Mouse (Mus musculus) heart, postnatal 25 days (tissue): ENCODE data around the gene Otogl. TPM values are rescaled to one million over a fixed set of nuclear protein-coding genes. Genes with fewer than 3 reads are reported as not detected.

Experiments used
- DNase-seq: peaks from one replicate; pipeline ENCODE4 v3.0.0; 2022; ENCODE audit warnings: low spot score
- intact Hi-C: fragments of 180-260 bp; cut with DNase I; formaldehyde crosslinking; loops from one replicate; pipeline ENCODE4 v1.15.1; 2025
- total RNA-seq, 2 experiments: library from RNA; stranded (reverse); gene quantifications; 2 replicates each; pipeline ENCODE4 v1.2.3; 2021

The Otogl gene
- total RNA-seq, 2 experiments from 2014 or later = 0.03 to 0.05 TPM

GRCm38 (mm10) chr10:107921134-107921533, 9.2 kb upstream of the Otogl start:
- no peak for DNase-seq

GRCm38 (mm10) chr10:107913013-107913412, 1.1 kb upstream of the Otogl start:
- intact Hi-C loops = no loop called here
- no peak for DNase-seq

More at GRCm38 (mm10) chr10:107921134-107921533, 9.2 kb upstream of the Otogl start:
- intact Hi-C loops = loop anchor here (5.0 kb wide), 2 partner anchors 64 to 119 kb away; no protein-coding TSS in a partner anchor

GRCm38 (mm10) chr10:107906453-107906852, 5.5 kb downstream of the Otogl start:
- intact Hi-C loops = loop anchor here (10.0 kb wide), 1 partner anchor 972 kb away; no protein-coding TSS in a partner anchor
- no peak for DNase-seq

GRCm38 (mm10) chr10:107905274-107906034, 6.5 kb downstream of the Otogl start:
- no peak for DNase-seq
- intact Hi-C loops = loop anchor here (1.0 to 10.0 kb wide), 2 partner anchors 14 to 971 kb away; no protein-coding TSS in a partner anchor

GRCm38 (mm10) chr10:107901958-107902357, 10.0 kb downstream of the Otogl start:
- intact Hi-C loops = loop anchor here (10.0 kb wide), 1 partner anchor 967 kb away; no protein-coding TSS in a partner anchor
- no peak for DNase-seq

GRCm38 (mm10) chr10:107901204-107901879, 10.6 kb downstream of the Otogl start:
- no peak for DNase-seq
- intact Hi-C loops = loop anchor here (10.0 kb wide), 1 partner anchor 967 kb away; no protein-coding TSS in a partner anchor

- intact Hi-C loops = loop anchor here (10.0 kb wide), 1 partner anchor 965 kb away; no protein-coding TSS in a partner anchor
- no peak for DNase-seq
Observed at GRCm38 (mm10) chr10:107899946-107900345, 12.0 kb downstream of the Otogl start.

- no peak for DNase-seq
Observed at GRCm38 (mm10) chr10:107896158-107896557, 15.8 kb downstream of the Otogl start.

GRCm38 (mm10) chr10:107894663-107895581, 17.0 kb downstream of the Otogl start:
- DNase-seq = no peak
- intact Hi-C loops = no loop called here

More at GRCm38 (mm10) chr10:107896158-107896557, 15.8 kb downstream of the Otogl start:
- intact Hi-C loops = no loop called here

GRCm38 (mm10) chr10:107890400-107890799, 21.5 kb downstream of the Otogl start:
- no peak for DNase-seq

GRCm38 (mm10) chr10:107872542-107872941, 39.4 kb downstream of the Otogl start:
- intact Hi-C loops = no loop called here
- DNase-seq = no peak

More at GRCm38 (mm10) chr10:107890400-107890799, 21.5 kb downstream of the Otogl start:
- intact Hi-C loops = no loop called here

- DNase-seq = no peak
- intact Hi-C loops = no loop called here
Observed at GRCm38 (mm10) chr10:107872109-107872508, 39.8 kb downstream of the Otogl start.

- no peak for DNase-seq
- intact Hi-C loops = no loop called here
Observed at GRCm38 (mm10) chr10:107870540-107870939, 41.4 kb downstream of the Otogl start.

- intact Hi-C loops = loop anchor here (10.0 kb wide), 1 partner anchor 396 kb away; no protein-coding TSS in a partner anchor
- no peak for DNase-seq
Observed at GRCm38 (mm10) chr10:107868904-107869303, 43.0 kb downstream of the Otogl start.

- intact Hi-C loops = loop anchor here (10.0 kb wide), 1 partner anchor 397 kb away; no protein-coding TSS in a partner anchor
- no peak for DNase-seq
Observed at GRCm38 (mm10) chr10:107867414-107867813, 44.5 kb downstream of the Otogl start.

GRCm38 (mm10) chr10:107860235-107860917, 51.6 kb downstream of the Otogl start:
- DNase-seq = no peak
- intact Hi-C loops = loop anchor here (10.0 kb wide), 1 partner anchor 404 kb away; no protein-coding TSS in a partner anchor

- no peak for DNase-seq
Observed at GRCm38 (mm10) chr10:107859220-107859619, 52.7 kb downstream of the Otogl start.

GRCm38 (mm10) chr10:107858684-107859083, 53.2 kb downstream of the Otogl start:
- intact Hi-C loops = loop anchor here (5.0 to 10.0 kb wide), 5 partner anchors 56 to 589 kb away; no protein-coding TSS in a partner anchor
- no peak for DNase-seq

More at GRCm38 (mm10) chr10:107859220-107859619, 52.7 kb downstream of the Otogl start:
- intact Hi-C loops = loop anchor here (5.0 to 10.0 kb wide), 5 partner anchors 57 to 588 kb away; no protein-coding TSS in a partner anchor

- intact Hi-C loops = no loop called here
- DNase-seq = no peak
Observed at GRCm38 (mm10) chr10:107844906-107845305, 67.0 kb downstream of the Otogl start.
